Mouse (Mus musculus): Measurements from ENCODE around the gene 1700003F12Rik.

1700003F12Rik gene

DNA sequence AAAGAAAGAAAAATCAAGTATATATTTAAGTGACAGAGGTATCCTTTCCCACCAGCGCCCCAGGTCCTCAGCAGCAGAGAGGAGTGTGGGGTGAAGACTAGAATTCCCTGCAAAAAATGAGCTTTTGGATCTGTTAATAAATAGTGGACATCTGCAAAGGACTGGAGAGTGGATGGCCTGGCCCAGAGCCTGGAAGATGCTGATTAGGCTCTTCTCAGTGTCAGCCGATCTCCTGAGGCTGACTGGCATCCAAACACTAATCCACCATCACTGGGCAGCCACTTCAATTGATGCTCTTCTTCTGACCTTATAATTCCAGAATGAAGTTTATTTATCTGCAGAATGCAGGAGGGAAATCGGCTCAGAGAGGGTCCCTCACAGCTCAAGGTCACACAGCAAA lies 26.1 kb downstream of the 1700003F12Rik start:
- no peak for DNase-seq (ENCODE audit: inconsistent age in 2 of 2, low spot score in 1 of 2)

DNA sequence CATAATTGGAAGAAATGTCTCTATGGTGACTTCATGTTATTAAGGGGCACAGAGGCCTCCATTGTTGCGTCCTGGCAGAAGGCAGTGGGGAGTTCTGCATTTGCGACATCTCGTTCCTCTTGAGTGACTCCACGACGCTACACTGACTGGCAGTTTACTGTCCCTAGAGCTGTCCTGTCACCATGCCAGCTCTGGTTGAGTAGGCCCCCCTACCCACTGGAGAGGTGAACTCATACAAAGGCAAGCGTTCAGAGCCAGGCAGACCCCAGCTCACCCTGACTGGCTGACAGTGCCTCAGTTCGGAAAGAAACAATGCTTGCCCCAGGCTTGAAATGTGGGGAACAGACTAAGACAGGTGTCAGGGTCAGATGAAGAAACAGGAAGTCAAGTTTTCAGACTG lies 27.4 kb downstream of the 1700003F12Rik start:
- no peak for DNase-seq (ENCODE audit: inconsistent age in 2 of 2, low spot score in 1 of 2)

DNA sequence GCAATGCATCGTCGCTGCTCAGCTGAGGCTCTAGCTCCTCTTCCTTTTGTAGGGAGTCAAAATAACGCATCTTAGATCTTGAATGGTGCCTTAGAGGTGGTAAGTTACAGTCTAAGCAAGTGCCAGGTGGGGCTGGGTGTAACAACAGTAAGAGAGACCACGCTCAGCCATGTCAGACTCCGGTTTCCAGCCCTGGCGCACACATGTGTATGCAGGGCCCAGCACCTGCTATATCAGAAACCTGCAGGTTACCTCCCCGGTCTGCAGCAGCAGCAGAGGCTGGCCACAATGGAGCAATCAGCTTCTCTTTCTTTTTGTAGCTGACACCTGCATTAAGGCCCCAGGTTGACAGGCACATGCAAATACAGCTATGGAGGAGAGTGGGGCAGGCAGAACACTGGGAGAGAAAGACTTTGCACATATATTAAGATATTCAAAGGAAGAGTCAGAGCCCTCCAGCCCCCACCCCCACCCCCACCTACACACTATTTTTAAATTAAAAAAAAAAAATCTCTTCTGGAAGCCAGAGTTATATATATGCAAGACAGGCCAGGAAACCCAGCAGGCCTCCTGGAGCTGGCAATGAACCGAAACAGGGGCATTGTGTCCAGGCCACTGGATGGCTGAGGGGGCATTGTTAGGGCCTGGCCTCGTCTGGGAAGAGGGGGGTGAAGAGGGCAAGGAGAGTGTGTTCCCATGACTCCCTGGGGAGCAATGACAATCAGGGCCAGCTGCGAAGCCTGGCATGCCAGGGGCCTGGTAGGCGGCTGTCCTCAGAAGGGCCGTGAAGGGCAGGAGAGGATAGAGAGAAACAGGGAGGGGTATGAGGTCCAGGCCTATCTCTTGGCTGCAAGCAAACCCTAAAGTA lies 30.2 kb downstream of the 1700003F12Rik start:
- no peak for DNase-seq (ENCODE audit: inconsistent age in 2 of 2, low spot score in 1 of 2)

DNA sequence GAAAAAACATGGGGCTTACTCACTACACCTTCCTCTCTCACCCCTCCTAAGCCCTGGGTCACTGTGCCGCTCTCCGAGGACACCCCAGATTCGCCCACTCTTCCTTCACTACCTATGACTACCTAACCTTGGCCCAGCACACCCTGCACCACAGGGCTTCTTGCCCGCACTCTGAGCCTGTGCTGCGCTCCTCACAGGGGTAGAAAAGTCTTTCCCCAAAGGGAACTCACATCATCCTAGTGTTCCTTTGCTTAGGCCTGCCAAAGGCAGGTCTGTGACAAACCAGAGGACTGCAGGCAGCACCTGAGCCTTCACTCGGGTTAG lies 30.8 kb downstream of the 1700003F12Rik start:
- DNase-seq (ENCODE audit: inconsistent age in 2 of 2, low spot score in 1 of 2), result no peak

DNA sequence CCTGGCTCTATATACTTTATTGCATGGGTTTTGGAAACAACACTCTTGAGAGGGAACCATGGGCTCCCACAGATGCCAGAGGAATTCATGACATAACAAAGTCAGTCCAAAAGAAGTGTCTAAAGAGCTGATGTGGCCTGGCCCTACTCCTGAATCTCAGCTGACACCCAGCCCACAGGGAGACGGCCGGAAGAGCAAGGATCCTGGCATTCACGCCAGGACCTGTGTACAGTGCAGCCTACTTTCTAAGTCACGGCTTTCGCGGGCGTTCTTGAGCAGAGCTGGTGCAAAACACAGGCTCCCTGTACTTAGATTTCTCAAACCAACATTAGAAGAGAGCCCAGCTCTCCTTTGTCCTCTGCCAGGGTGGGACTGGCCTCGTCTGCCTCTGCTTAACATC lies 33.7 kb downstream of the 1700003F12Rik start:
- DNase-seq (ENCODE audit: inconsistent age in 2 of 2, low spot score in 1 of 2), result peak in 1 of 2 experiments; percentile 62

DNA sequence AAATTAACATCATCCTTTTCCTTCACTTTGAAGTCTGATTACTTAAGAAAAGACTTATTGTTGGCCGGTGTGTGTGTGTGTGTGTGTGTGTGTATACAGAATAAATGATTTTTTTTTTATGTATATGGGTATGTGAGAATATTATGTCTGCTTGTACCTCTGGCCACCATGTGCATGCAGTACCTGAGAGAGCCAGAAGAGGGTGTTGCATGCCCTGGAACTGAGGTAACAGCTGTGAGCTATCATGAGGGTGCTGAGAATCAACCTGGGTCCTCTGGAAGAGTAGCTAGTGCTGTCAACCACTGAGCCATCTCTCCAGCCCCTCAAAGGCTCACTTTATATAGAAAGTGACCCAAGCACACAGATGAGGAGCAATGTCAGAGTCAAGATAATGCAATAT lies 34.5 kb downstream of the 1700003F12Rik start:
- DNase-seq (ENCODE audit: inconsistent age in 2 of 2, low spot score in 1 of 2), result no peak

DNA sequence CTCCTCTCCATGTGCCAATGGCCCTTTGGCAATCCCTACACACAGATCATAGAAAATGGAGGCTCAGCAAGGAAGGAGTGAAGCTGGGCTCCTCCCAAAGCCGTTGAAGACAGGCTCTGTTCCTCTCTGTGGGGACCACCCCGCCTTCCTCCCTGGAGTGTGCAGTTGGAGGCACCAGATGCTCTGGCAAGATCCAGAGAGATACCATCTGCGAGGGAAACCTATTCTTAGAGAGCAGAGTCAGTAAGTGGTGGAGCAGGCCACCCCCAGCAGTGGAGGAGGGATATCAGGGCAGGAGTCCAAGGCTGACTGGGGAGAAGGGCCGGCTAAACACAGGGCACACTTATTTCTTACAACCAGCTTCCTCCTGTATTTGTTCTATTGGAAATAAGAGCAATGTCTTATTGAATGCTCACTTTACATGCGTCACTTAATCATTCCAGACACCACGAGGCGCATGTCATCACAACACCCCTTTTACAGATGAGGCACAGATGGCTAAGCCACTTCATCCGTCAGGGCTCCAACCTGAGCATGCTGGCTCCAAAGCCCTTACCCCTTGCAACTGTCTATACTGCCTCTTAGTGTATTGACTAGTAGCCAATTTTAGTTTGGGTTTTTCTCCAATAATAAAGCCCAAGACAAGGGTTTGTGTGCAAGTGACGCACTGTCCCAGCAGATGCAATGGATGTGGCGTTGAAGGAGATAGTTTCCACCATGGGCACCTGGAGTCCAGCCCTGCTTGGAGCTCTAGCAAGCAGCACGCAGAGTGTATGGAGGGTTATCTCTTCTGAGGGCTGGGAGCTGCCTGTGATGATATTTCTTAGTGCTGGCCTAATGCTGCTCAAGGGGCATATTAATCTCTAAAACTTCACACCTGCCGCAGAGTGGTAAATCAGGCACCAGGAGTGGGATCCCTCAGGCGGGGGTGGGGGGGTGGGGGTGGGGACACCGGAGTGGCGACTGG lies 37.3 kb downstream of the 1700003F12Rik start:
- peak in 1 of 2 experiments; percentile 39 for DNase-seq (ENCODE audit: inconsistent age in 2 of 2, low spot score in 1 of 2)

DNA sequence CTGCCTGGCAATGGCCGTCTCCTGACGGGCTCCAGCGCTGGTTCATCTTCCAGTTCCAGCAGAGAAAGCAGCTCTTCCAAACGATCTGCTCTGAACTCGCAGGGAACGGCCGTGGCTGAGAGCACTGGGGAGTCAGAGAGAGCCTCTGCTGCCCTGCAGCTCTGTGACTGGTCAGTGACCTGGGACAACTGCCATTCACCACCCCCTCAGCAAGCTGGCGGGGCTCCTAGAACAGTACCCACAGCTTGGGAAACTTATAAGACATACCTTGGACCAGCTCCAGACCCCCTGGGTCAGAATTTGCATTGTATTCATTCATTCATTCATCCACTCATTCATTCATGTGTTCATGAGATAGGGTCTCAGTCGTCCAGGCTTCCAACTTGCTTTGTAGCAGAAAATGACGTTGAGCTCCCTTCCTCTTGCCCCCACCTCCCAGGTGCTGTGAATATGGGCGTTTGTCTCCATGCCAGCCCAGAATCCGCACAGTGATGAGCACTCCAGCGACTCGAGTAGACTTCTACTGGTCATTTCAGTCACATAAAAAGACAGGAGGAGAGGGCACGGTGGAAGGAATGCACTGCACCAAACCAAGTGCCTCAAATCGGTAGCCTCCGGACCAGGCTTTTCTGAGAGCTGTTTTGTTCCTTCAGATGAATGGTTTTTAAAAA lies 38.2 kb downstream of the 1700003F12Rik start:
- no peak for DNase-seq (ENCODE audit: inconsistent age in 2 of 2, low spot score in 1 of 2)

DNA sequence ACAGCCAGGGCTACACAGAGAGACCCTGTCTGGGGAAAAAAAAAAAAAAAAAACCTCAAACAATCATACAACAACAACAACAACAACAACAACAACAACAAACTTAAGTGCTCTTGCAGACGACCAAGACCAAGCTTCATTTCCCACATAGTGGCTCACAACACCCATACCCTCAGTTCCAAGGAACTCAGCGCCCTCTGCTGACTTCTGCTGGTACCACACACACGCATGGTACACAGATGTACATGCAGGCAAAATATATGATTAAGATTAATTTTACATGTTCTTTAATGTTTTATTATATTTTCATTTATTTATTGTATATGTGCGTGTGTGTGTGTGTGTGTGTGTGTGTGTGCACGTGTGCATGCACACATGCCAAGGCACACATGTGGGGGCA lies 39.5 kb downstream of the 1700003F12Rik start:
- DNase-seq (ENCODE audit: inconsistent age in 2 of 2, low spot score in 1 of 2), result peak in 1 of 2 experiments; percentile 63

DNA sequence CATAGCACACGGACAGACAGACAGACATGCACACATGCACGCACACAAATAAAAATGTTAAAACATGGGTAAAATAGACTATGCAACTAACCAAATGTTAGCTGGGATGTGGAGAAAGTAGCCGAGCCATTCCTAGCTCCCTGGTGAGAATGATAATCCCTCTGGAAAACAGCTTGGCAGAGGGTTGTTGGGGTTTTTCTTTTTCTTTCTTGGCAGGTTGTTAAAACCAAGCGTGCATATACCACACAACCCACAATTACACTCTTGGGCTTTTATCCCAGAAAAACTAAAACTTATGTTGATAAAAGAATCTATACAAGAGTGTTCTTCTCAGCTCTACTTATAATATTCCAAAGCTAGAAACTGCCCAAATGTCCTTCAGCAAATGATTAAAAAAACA lies 42.2 kb downstream of the 1700003F12Rik start:
- DNase-seq (ENCODE audit: inconsistent age in 2 of 2, low spot score in 1 of 2), result no peak

DNA sequence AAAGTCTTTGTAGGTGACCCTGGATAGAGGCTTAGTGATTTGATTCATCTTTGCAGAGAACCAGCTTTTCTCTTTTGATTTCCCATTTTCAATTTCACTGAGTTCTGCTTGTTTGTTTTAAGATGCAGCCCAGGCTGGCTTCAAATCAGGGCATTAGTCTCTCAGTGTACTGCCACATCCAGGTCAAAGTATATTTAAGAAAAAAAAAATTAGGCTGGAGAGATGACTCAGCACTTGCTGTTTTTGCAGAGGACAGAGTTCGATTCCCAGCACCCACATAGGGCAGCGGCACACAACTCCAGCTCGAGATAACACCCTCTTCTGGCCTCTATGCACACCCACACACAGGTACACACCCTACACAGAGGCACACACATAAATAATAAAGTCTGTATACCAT lies 44.4 kb downstream of the 1700003F12Rik start:
- DNase-seq (ENCODE audit: inconsistent age in 2 of 2, low spot score in 1 of 2), result peak in 1 of 2 experiments; percentile 23

DNA sequence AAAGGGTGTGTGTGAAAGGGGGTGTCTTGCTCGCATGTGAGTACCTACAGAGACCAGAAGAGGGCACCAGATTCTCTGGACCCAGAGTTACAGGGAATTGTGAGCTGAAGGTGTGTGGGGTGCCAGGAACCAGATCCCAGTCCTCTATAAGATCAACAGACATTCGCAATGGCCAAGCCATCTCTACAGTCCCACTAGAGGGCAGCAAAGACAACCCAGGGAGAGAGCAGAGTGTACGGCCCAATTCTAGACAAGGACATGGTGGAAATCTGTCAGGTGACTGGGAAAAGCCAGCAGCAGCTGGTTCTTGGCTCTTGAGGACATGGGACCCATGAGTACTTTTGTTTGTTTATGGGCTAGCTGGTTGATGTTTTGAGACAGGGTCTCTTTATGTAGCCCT lies 46.1 kb downstream of the 1700003F12Rik start:
- DNase-seq (ENCODE audit: inconsistent age in 2 of 2, low spot score in 1 of 2), result peak in 1 of 2 experiments; percentile 79

DNA sequence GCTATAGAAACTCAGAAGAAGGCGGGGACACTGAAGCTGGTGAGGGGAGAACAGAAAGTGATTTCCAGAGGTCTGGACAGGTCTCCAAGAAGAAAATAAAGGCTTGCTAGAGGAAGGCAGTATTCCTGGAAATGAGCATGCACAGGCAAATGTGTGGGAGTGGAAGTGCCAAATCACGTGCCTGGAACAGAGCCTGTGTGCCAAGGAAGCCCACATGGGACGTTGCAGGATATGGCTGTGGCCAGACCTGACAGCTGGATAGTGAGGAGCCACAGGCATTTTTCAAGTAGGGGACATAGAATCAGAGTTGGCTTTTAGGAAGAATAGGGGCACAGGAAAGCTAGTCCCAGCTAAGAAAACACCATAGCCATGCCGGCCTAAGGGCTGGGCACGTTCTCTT lies 48.9 kb downstream of the 1700003F12Rik start:
- peak in 1 of 2 experiments; percentile 43 for DNase-seq (ENCODE audit: inconsistent age in 2 of 2, low spot score in 1 of 2)

DNA sequence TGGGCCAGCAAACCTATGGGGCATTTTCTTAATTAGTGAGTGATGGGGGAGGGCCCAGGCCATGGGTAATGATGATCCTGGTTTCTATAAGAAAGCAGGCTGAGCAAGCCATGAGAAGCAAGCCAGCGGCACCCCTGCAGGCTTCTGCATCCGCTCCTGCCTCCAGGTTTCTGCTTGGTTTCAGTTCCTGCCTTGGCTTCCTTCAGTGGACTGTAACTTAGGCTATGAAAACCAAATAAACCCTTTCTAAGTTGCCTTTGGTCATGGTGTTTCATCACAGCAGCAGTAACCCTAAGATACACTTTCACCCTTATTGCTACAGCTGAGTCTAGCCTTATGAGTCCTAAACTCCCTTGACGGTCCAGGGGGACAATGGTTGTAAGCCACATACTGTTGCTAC lies 50.5 kb downstream of the 1700003F12Rik start:
- peak in 1 of 2 experiments; percentile 36 for DNase-seq (ENCODE audit: inconsistent age in 2 of 2, low spot score in 1 of 2)

All from adrenal gland, adult (tissue).